Mouse (Mus musculus): ENCODE measurements around the gene Prkn.
A peak's percentile ranks its signal among the peaks of the same experiment; 100 is the strongest.

Prkn gene

GRCm38 (mm10) chr17:12029362-12029761, 1189.2 kb downstream of the Prkn start:
- DNase-seq, result no peak

- DNase-seq, result no peak
Observed at GRCm38 (mm10) chr17:12029921-12030461, 1189.8 kb downstream of the Prkn start.

- DNase-seq, result peak; percentile 35 to 38
Observed at GRCm38 (mm10) chr17:12030556-12031160, 1190.5 kb downstream of the Prkn start.

GRCm38 (mm10) chr17:12031203-12031942, 1191.2 kb downstream of the Prkn start:
- peak; percentile 29 to 44 for DNase-seq

GRCm38 (mm10) chr17:12032014-12032791, 1192.0 kb downstream of the Prkn start:
- peak in 1 of 2 experiments; percentile 36 for DNase-seq

GRCm38 (mm10) chr17:12035386-12035785, 1195.2 kb downstream of the Prkn start:
- peak in 1 of 2 experiments; percentile 2 for DNase-seq

- DNase-seq, result peak in 1 of 2 experiments; percentile 43
Observed at GRCm38 (mm10) chr17:12036205-12036604, 1196.0 kb downstream of the Prkn start.

- no peak for DNase-seq
Observed at GRCm38 (mm10) chr17:12037065-12037464, 1196.9 kb downstream of the Prkn start.

- DNase-seq, result no peak
Observed at GRCm38 (mm10) chr17:12037574-12037973, 1197.4 kb downstream of the Prkn start.

- DNase-seq, result no peak
Observed at GRCm38 (mm10) chr17:12038499-12038898, 1198.3 kb downstream of the Prkn start.

- peak; percentile 75 to 80 for DNase-seq
Observed at GRCm38 (mm10) chr17:12039188-12039587, 1199.0 kb downstream of the Prkn start.

GRCm38 (mm10) chr17:12039922-12040321, 1199.7 kb downstream of the Prkn start:
- no peak for DNase-seq

GRCm38 (mm10) chr17:12040546-12040945, 1200.4 kb downstream of the Prkn start:
- DNase-seq, result no peak

GRCm38 (mm10) chr17:12041091-12041655, 1201.0 kb downstream of the Prkn start:
- no peak for DNase-seq

- DNase-seq, result peak; percentile 33 to 57
Observed at GRCm38 (mm10) chr17:12042561-12043256, 1202.5 kb downstream of the Prkn start.

GRCm38 (mm10) chr17:12044222-12044621, 1204.0 kb downstream of the Prkn start:
- no peak for DNase-seq

GRCm38 (mm10) chr17:12045861-12046273, 1205.7 kb downstream of the Prkn start:
- no peak for DNase-seq

- no peak for DNase-seq
Observed at GRCm38 (mm10) chr17:12047032-12047431, 1206.8 kb downstream of the Prkn start.

GRCm38 (mm10) chr17:12047523-12047922, 1207.3 kb downstream of the Prkn start:
- DNase-seq, result no peak

GRCm38 (mm10) chr17:12048695-12049490, 1208.7 kb downstream of the Prkn start:
- DNase-seq, result no peak

GRCm38 (mm10) chr17:12050261-12050660, 1210.1 kb downstream of the Prkn start:
- DNase-seq, result no peak

Measured in lung, adult 18-20 months (tissue).